Mouse (Mus musculus) hindbrain, embryonic 13.5 days (tissue): ENCODE measurements around the gene Acer3. TPM values are rescaled to one million over a fixed set of nuclear protein-coding genes. Genes with fewer than 3 reads are reported as not detected.

Experiments used
- ATAC-seq: fragments of 200-750 bp; cut with Nextera tagmentation; 2 replicates; pipeline ENCODE4 v1.8.0; 2017; ENCODE audit warnings: moderate TSS enrichment; ENCODE audit not compliant: low FRiP score
- H3K27ac ChIP-seq: fragments of 300-500 bp; sonication (generic); 2 replicates; pipeline ENCODE4 v1.5.1; 2015; ENCODE audit warnings: inconsistent platforms, mild to moderate bottlenecking, moderate library complexity
- H3K27me3 ChIP-seq: fragments of 300-500 bp; sonication (generic); 2 replicates; pipeline ENCODE4 v1.6.1; 2015; ENCODE audit warnings: mild to moderate bottlenecking, inconsistent platforms
- H3K36me3 ChIP-seq: fragments of 300-500 bp; sonication (generic); 2 replicates; pipeline ENCODE4 v1.6.1; 2015; ENCODE audit warnings: mild to moderate bottlenecking, inconsistent platforms
- H3K4me1 ChIP-seq: fragments of 300-500 bp; sonication (generic); replicated peaks from 2 replicates; pipeline ENCODE4 v1.6.1; 2015; ENCODE audit warnings: inconsistent platforms
- H3K4me2 ChIP-seq: fragments of 300-500 bp; sonication (generic); 2 replicates; pipeline ENCODE4 v1.6.1; 2015; ENCODE audit warnings: inconsistent platforms, mild to moderate bottlenecking, moderate library complexity
- H3K4me3 ChIP-seq: fragments of 300-500 bp; sonication (generic); 2 replicates; pipeline ENCODE4 v1.5.1; 2015; ENCODE audit warnings: mild to moderate bottlenecking, inconsistent platforms
- H3K9ac ChIP-seq: fragments of 300-500 bp; sonication (generic); 2 replicates; pipeline ENCODE4 v1.6.1; 2015; ENCODE audit warnings: mild to moderate bottlenecking, inconsistent platforms
- H3K9me3 ChIP-seq: fragments of 300-500 bp; sonication (generic); 2 replicates; pipeline ENCODE4 v1.6.1; 2016; ENCODE audit warnings: inconsistent platforms
- WGBS: fragments of 180-500 bp; shearing (Covaris S2); methylation state at CpG from one replicate; pipeline ENCODE4 v1.1.7; 2015; 5-methylcytosine and 5-hydroxymethylcytosine counted together
- polyA plus RNA-seq: library from polyadenylated mRNA; unstranded; fragments of >200 nt; fragmentation: Nextera tagmentation; extraction: Ambion mirVana; gene quantifications from 2 replicates; pipeline ENCODE4 v1.2.1, GENCODE M21; 2015

Gene Acer3
- polyA plus RNA-seq, 1 experiment from 2014 or later, result 18.3 TPM

DNA sequence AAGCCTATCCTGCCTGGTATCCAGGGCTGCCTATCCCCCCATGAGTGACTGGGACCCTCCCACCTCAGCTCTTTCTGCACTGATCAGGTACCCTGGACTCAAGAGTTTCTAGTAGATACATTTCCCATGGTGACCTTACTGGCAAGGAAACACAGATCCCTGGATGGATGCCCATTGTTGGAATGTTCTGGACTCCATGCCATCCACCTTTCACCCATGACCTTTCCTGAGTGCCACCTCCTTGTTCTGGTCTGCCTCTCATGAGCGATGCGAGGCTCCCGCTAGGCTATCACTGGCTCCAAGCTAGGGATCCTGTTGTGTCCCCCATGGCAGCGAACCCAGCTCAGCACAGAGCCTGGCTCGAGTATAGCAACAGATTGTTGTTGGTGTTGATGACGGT, 28.8 kb upstream of the Acer3 start:
- H3K4me1 ChIP-seq, result peaks cover 18% of the 10 kb centered on the region
- WGBS, result 92% methylated on average over 6 of the region's 6 CpGs

DNA sequence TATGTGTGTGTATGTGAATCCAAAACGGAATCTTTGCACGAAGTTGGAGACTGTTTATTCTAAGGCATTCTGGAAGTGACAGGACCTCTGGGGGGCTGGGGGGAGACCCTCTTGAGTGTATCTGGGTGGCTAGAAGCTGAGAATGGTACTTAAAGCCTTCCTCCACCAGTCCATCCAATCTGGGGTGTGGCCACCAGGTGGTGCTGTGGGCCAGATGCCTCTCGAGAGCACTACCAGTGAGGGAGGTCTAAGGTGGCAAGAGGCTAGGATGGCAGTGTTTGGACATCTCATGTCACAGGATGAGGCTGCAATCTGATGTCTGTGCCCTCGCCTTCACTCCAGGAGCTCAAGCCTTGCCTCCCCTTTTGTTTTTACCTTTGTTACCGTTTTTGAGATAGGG, 28.1 kb upstream of the Acer3 start:
- Histone ChIP-seq H3K4me2 (no peak overlapping the region), H3K9ac (no peak overlapping the region), H3K27ac (no peak overlapping the region), H3K36me3 (peaks cover 30% of the 10 kb centered on the region), H3K4me1 (peaks cover 11% of the 10 kb centered on the region), H3K27me3 (no peaks in the 10 kb centered on the region), H3K4me3 (no peak overlapping the region), H3K9me3 (no peaks in the 10 kb centered on the region)
- no peak for ATAC-seq
- WGBS, result 26% methylated on average over 5 of the region's 5 CpGs

More for the DNA sequence above, 28.8 kb upstream of the Acer3 start:
- no peak overlapping the region for H3K4me3 ChIP-seq
- no peak overlapping the region for H3K27ac ChIP-seq
- peaks cover 30% of the 10 kb centered on the region for H3K36me3 ChIP-seq
- H3K4me2 ChIP-seq, result no peak overlapping the region
- no peaks in the 10 kb centered on the region for H3K27me3 ChIP-seq
- H3K9me3 ChIP-seq, result no peaks in the 10 kb centered on the region
- no peak for ATAC-seq
- no peak overlapping the region for H3K9ac ChIP-seq

DNA sequence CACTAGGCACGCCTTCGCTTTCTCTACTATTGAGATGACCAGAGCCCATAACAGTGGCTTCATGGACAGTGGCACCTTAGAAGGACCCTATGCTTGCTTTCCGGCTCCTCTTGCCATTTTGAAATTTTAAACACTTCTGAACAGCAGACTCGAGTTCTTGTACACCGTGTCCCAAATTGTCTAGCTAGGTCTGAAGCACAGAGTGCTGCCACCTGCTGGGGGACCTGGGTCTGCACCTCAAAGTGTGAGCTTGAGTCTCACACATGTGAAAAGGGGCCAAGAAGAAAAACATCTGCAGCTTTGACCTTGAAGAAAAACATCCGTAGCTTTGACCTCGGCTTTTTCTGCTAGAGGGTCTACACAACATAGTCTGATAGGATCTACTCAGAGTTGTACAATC, 27.0 kb upstream of the Acer3 start:
- ATAC-seq, result no peak
- no peak overlapping the region for H3K4me3 ChIP-seq
- no peak overlapping the region for H3K4me2 ChIP-seq
- no peak overlapping the region for H3K27ac ChIP-seq
- WGBS, result 61% methylated on average over 7 of the region's 7 CpGs
- H3K4me1 ChIP-seq, result peaks cover 8% of the 10 kb centered on the region
- H3K27me3 ChIP-seq, result 0 out of 2 replicates have a peak, but pooled peaks cover 3% of the 10 kb centered on the region
- no peaks in the 10 kb centered on the region for H3K9me3 ChIP-seq
- H3K36me3 ChIP-seq, result peaks cover 30% of the 10 kb centered on the region
- no peak overlapping the region; the same call in 1 of the 2 replicates for H3K9ac ChIP-seq

DNA sequence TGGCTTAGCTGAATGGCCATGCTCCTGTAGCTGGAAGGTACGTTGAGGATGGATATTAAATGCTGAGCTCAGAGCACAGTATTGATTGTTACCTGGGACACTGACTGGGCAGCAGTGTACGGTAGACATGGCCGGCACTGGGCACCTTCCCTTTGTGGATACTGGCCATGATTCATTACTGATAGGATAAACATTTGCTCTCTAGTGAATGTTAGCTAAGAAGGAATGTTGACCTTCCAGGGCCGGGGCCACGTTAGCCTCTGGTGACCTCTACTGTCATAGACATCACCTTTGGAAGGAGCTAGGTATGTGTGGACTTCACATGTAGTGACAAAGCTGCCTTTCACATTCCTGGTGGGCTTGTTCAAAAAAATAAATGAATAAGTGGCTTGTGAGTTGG, 26.5 kb upstream of the Acer3 start:
- Histone ChIP-seq H3K36me3 (peaks cover 27% of the 10 kb centered on the region), H3K9me3 (no peaks in the 10 kb centered on the region), H3K4me2 (no peak overlapping the region), H3K4me3 (no peak overlapping the region), H3K27me3 (peaks cover 6% of the 10 kb centered on the region; the same call in 1 of the 2 replicates), H3K4me1 (peaks cover 8% of the 10 kb centered on the region), H3K27ac (no peak overlapping the region), H3K9ac (no peak overlapping the region)
- WGBS, result 84% methylated on average over 5 of the region's 5 CpGs
- ATAC-seq, result no peak

DNA sequence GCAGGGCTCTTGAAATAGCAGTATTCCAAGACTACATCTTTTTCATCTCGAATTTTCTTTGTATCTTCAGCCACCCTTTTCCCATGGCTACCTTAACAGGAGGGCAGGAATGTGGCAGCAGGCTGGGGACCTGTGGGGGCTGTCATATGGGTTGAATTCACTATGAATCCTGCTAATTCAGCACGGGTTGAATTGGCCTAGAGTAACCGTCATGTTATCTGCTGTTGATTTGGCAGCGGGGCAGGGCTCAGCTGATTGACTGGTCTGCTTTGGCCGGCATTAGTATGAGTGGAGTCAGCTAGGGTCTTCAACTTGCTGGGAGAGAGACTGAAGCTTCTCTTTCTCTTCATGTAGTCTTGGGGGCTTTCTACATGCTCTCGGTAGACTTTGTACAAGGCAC, 24.0 kb upstream of the Acer3 start:
- H3K27me3 ChIP-seq, result peaks cover 9% of the 10 kb centered on the region; the same call in 1 of the 2 replicates
- H3K9me3 ChIP-seq, result no peaks in the 10 kb centered on the region
- no peak overlapping the region for H3K4me3 ChIP-seq
- WGBS, result 59% methylated on average over 6 of the region's 6 CpGs
- H3K36me3 ChIP-seq, result peaks cover 5% of the 10 kb centered on the region; the same call in 1 of the 2 replicates
- ATAC-seq, result no peak
- no peak overlapping the region for H3K9ac ChIP-seq
- H3K4me1 ChIP-seq, result peaks cover 4% of the 10 kb centered on the region; the same call in 1 of the 2 replicates
- no peak overlapping the region for H3K4me2 ChIP-seq
- H3K27ac ChIP-seq, result no peak overlapping the region

DNA sequence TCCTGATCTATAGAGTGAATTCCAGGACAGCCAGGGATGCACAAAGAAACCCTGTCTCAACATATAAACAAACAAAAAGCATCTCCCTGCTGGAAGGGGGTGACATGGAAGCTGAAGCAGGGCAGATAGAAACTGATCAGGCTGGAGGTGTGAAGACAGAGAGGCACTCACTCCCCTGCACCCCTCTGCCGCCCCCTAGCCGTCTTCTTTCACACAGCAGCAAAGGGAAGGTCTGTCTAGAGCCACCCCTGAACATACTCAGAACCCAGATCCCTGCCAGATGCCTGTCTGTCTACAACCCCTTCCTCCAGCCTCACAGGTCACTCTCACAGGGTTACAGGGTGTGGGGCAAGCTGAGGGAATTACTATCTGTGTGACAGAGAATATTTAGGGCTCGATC, 23.4 kb upstream of the Acer3 start:
- peaks cover 9% of the 10 kb centered on the region; the same call in 1 of the 2 replicates for H3K27me3 ChIP-seq
- H3K4me2 ChIP-seq, result no peak overlapping the region
- peaks cover 4% of the 10 kb centered on the region; the same call in 1 of the 2 replicates for H3K4me1 ChIP-seq
- 24% methylated on average over 3 of the region's 3 CpGs for WGBS
- H3K9me3 ChIP-seq, result no peaks in the 10 kb centered on the region
- no peak for ATAC-seq
- H3K36me3 ChIP-seq, result no peaks in the 10 kb centered on the region
- H3K27ac ChIP-seq, result no peak overlapping the region
- H3K9ac ChIP-seq, result no peak overlapping the region
- no peak overlapping the region for H3K4me3 ChIP-seq

DNA sequence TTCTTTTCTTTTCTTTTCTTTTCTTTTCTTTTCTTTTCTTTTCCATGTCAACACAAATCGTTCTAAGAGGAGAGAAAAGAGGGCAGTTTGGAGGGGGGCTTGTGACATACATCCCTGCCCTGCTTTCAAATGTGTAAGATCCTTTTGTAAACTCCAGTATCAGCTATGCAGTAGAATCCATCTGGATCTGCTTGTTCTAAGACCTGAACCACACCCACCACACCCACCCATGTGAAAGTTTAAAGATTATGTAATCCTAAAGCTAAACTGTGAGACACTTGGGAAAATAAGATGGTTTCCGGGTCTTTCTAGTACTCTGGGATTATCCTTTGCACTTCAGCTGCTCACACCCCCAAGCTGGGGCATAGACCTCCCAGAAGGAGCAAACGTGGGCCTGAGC, 21.2 kb upstream of the Acer3 start:
- 65% methylated on average over 3 of the region's 3 CpGs for WGBS

DNA sequence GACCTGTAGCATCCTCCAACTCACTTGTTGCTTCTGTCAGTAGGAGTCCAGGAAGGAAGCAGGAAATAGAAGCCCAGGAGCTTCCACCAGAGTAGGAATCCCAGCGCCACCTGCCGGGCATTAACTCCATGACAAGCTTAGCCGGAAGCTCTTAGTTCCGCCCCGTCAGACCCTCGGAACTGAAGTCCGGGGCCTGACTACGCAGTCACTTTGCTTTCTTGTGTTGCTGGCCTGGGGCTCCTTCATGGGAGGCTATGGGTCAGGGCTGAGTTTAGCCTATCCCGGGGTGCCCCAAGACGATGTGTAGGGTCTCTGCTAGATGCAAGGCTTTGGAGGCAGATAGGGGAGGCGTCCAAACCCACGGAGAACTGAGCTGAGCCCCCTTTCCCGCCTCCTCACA, 20.5 kb upstream of the Acer3 start:
- H3K9ac ChIP-seq, result peak overlapping the region; percentile 59
- ATAC-seq, result peak; percentile 61
- peak overlapping the region; percentile 29 for H3K4me3 ChIP-seq
- no peak overlapping the region for H3K27ac ChIP-seq
- peaks cover 4% of the 10 kb centered on the region; the same call in 1 of the 2 replicates for H3K4me1 ChIP-seq
- H3K9me3 ChIP-seq, result no peaks in the 10 kb centered on the region
- peaks cover 9% of the 10 kb centered on the region; the same call in 1 of the 2 replicates for H3K27me3 ChIP-seq
- no peaks in the 10 kb centered on the region for H3K36me3 ChIP-seq
- 6% methylated on average over 13 of the region's 13 CpGs for WGBS
- H3K4me2 ChIP-seq, result peak overlapping the region; percentile 56

More for the DNA sequence above, 21.2 kb upstream of the Acer3 start:
- H3K36me3 ChIP-seq, result no peaks in the 10 kb centered on the region
- ATAC-seq, result no peak
- no peak overlapping the region for H3K27ac ChIP-seq
- H3K27me3 ChIP-seq, result peaks cover 9% of the 10 kb centered on the region; the same call in 1 of the 2 replicates
- no peak overlapping the region for H3K4me3 ChIP-seq
- peaks cover 4% of the 10 kb centered on the region; the same call in 1 of the 2 replicates for H3K4me1 ChIP-seq
- H3K4me2 ChIP-seq, result no peak overlapping the region
- H3K9me3 ChIP-seq, result no peaks in the 10 kb centered on the region
- H3K9ac ChIP-seq, result no peak overlapping the region

DNA sequence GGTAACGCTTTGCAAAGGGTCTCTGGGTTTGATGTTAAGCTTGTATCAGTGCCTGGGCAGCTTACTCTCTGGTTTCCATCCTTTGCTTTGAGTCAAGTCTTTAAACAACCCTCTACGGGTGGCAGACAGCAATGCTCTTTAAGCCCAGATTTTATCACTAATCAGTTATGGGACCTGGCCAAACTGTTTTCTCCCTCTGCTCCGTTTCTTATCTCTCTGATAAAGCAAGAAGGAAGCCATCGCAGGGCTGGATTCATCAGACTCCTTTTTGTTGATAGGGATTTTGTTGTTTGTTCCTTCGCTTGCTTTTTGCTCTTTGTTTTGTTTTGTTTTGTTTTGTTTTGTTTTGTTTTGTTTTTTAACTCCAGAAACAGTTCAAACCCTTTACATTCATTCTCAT, 19.3 kb upstream of the Acer3 start:
- WGBS, result 83% methylated on average over 5 of the region's 5 CpGs
- no peak overlapping the region for H3K4me2 ChIP-seq
- H3K9me3 ChIP-seq, result no peaks in the 10 kb centered on the region
- H3K9ac ChIP-seq, result no peak overlapping the region
- H3K27me3 ChIP-seq, result peaks cover 9% of the 10 kb centered on the region; the same call in 1 of the 2 replicates
- no peaks in the 10 kb centered on the region for H3K36me3 ChIP-seq
- ATAC-seq, result no peak
- H3K4me1 ChIP-seq, result peaks cover 4% of the 10 kb centered on the region; the same call in 1 of the 2 replicates
- no peak overlapping the region for H3K4me3 ChIP-seq
- no peak overlapping the region for H3K27ac ChIP-seq

DNA sequence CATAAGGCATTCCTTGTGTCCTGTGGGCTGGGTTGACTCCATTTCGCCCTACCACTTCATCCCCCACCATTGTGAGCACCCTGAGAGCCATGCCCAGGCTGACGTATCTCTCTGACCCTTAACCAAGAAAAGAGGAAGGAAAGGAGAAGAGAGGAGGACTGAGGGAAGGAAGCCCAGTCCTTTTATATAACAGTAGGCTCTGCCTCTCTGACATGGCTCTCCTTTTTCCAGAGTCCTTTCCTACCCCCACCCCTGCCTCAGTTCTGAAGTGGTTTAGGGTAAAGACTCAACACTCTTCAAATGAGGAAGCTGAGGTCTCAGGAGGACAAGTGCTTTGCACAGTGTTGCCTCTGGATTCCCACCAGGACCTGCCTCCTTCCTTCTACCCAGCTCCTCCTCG, 13.0 kb upstream of the Acer3 start:
- no peak for ATAC-seq
- WGBS, result 81% methylated on average over 3 of the region's 3 CpGs
- no peaks in the 10 kb centered on the region for H3K27me3 ChIP-seq

DNA sequence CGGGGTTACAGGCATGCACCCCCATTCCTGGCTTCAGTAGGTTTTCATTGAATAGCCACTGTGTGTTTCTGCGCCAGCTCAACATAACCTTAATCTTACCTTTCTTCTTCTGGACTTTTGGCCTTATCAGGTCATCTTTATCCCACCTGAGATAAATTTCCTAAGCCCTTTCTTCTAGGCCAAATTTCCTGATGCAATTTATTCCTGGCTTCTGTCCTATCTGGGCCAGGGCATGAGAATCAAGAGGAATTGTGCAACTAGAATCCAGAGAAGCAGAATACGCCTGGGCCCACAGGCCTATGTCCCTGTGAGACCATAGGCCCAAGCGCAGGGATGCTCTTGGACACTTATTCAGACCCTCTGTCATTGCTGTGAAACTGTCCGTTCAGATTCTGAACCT, 12.5 kb upstream of the Acer3 start:
- no peak overlapping the region for H3K4me2 ChIP-seq
- no peak for ATAC-seq
- no peak overlapping the region for H3K9ac ChIP-seq
- 97% methylated on average over 5 of the region's 5 CpGs for WGBS
- 0 out of 2 replicates have a peak, but pooled peaks cover 4% of the 10 kb centered on the region for H3K4me1 ChIP-seq
- H3K9me3 ChIP-seq, result no peaks in the 10 kb centered on the region
- no peaks in the 10 kb centered on the region for H3K36me3 ChIP-seq
- H3K4me3 ChIP-seq, result no peak overlapping the region
- no peak overlapping the region for H3K27ac ChIP-seq
- no peaks in the 10 kb centered on the region for H3K27me3 ChIP-seq

More for the DNA sequence above, 13.0 kb upstream of the Acer3 start:
- H3K36me3 ChIP-seq, result no peaks in the 10 kb centered on the region
- H3K9me3 ChIP-seq, result no peaks in the 10 kb centered on the region
- H3K9ac ChIP-seq, result no peak overlapping the region
- 0 out of 2 replicates have a peak, but pooled peaks cover 4% of the 10 kb centered on the region for H3K4me1 ChIP-seq
- H3K27ac ChIP-seq, result no peak overlapping the region
- no peak overlapping the region for H3K4me2 ChIP-seq
- no peak overlapping the region for H3K4me3 ChIP-seq

DNA sequence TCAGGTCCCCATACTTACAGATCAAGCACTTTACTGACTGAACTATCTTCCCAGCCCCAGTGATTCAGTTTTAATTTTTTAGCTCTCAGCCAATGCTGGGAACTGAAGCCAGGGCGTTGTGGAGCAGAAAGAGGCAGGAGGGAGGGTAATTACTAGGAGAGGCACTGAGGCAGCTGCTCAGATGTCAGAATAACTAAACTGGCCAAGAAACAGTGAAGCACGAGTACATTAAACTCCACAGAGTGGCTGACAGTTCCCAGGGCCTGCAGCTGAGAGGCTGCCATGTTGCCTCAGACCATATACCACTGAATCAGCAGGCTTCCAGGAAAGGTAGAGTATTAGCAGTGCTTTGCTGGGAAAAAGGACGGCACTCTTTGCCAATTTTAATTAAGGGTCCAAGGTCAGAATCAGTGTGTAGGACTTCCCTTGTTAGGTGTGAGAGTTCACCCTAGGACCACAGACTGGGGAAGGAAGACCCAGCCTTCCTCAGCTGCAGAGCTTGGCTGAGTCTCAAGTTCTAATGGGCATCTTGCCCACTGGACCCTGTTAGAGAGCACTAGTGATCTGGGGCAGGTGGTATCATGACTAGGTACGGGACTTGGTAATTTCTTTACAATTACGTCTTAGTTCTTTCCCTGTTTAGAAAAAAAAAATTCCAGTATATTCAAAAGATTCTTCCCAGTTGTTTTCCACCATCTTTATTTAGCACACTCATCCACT, 11.8 kb upstream of the Acer3 start:
- Histone ChIP-seq H3K4me3 (no peak overlapping the region), H3K27ac (no peak overlapping the region), H3K36me3 (no peaks in the 10 kb centered on the region), H3K9ac (no peak overlapping the region), H3K27me3 (no peaks in the 10 kb centered on the region), H3K4me1 (0 out of 2 replicates have a peak, but pooled peaks cover 4% of the 10 kb centered on the region), H3K4me2 (no peak overlapping the region), H3K9me3 (no peaks in the 10 kb centered on the region)
- no peak for ATAC-seq
- 77% methylated on average over 5 of the region's 5 CpGs for WGBS

DNA sequence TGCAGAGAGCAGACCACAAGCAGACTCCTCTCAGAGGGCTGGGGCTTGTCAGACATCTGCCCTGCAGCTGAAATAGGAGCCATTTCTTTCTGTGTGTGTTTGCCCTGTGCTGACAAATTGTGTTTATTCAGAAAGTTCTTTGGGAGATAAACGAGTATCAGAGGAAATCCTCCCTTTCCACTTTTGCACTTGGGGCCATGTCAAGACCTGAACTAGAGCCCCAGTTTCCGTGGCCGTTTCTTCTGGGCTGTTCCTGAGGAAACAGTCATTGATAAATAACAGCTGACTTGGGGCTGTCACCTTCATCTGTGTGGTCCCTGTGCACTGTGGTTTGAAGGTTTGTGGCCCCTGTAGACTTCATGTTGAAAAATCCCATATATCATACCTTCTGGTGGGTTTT, 10.9 kb upstream of the Acer3 start:
- Histone ChIP-seq H3K4me2 (no peak overlapping the region), H3K27me3 (no peaks in the 10 kb centered on the region), H3K27ac (no peak overlapping the region), H3K4me1 (0 out of 2 replicates have a peak, but pooled peaks cover 4% of the 10 kb centered on the region), H3K36me3 (no peaks in the 10 kb centered on the region), H3K9me3 (no peaks in the 10 kb centered on the region), H3K9ac (no peak overlapping the region), H3K4me3 (no peak overlapping the region)
- 82% methylated on average over 3 of the region's 3 CpGs for WGBS
- ATAC-seq, result no peak
